Mouse (Mus musculus): ENCODE results near the gene Rbbp6. TPM values are rescaled to one million over a fixed set of nuclear protein-coding genes. Genes with fewer than 3 reads are reported as not detected.

Rbbp6 gene
- polyA plus RNA-seq, 1 experiment from 2014 or later: 23.2 TPM

- H3K9ac ChIP-seq (replicated peaks): no peak overlapping the region
- WGBS: 77% methylated on average over 1 of the region's 1 CpGs
These were observed 14.0 kb downstream of the Rbbp6 start for GRCm38 (mm10) chr7:122979514-122979913.

GRCm38 (mm10) chr7:122998189-122998588, 32.7 kb downstream of the Rbbp6 start:
- Histone ChIP-seq H3K27ac (replicated peaks) (no peak overlapping the region), H3K36me3 (peaks cover 75% of the 10 kb centered on the region), H3K4me1 (no peaks in the 10 kb centered on the region), H3K9me3 (replicated peaks) (no peaks in the 10 kb centered on the region), H3K4me3 (replicated peaks) (no peak overlapping the region), H3K4me2 (no peak overlapping the region), H3K27me3 (replicated peaks) (no peaks in the 10 kb centered on the region), H3K9ac (replicated peaks) (no peak overlapping the region)
- WGBS: 84% methylated on average over 3 of the region's 3 CpGs
- ATAC-seq (ENCODE audit: low FRiP score): no peak

More at GRCm38 (mm10) chr7:122979514-122979913, 14.0 kb downstream of the Rbbp6 start:
- no peaks in the 10 kb centered on the region for H3K27me3 ChIP-seq (replicated peaks)
- peaks cover 4% of the 10 kb centered on the region; the same call in 1 of the 2 replicates for H3K4me1 ChIP-seq
- H3K4me2 ChIP-seq: no peak overlapping the region
- peaks cover 13% of the 10 kb centered on the region for H3K36me3 ChIP-seq
- H3K9me3 ChIP-seq (replicated peaks): no peaks in the 10 kb centered on the region
- no peak overlapping the region for H3K4me3 ChIP-seq (replicated peaks)
- H3K27ac ChIP-seq (replicated peaks): no peak overlapping the region
- ATAC-seq (ENCODE audit: low FRiP score): no peak

GRCm38 (mm10) chr7:122999871-123000396, 34.4 kb downstream of the Rbbp6 start:
- Histone ChIP-seq H3K4me1 (no peaks in the 10 kb centered on the region), H3K9me3 (replicated peaks) (no peaks in the 10 kb centered on the region), H3K27me3 (replicated peaks) (no peaks in the 10 kb centered on the region), H3K4me3 (replicated peaks) (no peak overlapping the region), H3K36me3 (peaks cover 78% of the 10 kb centered on the region), H3K27ac (replicated peaks) (no peak overlapping the region), H3K9ac (replicated peaks) (no peak overlapping the region), H3K4me2 (no peak overlapping the region)
- whole genome bisulfite sequencing: 92% methylated on average over 11 of the region's 11 CpGs
- no peak for ATAC-seq (ENCODE audit: low FRiP score)

- WGBS: 96% methylated on average over 16 of the region's 16 CpGs
- no peaks in the 10 kb centered on the region for H3K27me3 ChIP-seq (replicated peaks)
- no peak for ATAC-seq (ENCODE audit: low FRiP score)
- no peak overlapping the region for H3K4me3 ChIP-seq (replicated peaks)
- no peak overlapping the region for H3K9ac ChIP-seq (replicated peaks)
- no peak overlapping the region for H3K27ac ChIP-seq (replicated peaks)
- no peaks in the 10 kb centered on the region for H3K9me3 ChIP-seq (replicated peaks)
- H3K36me3 ChIP-seq: peaks cover 75% of the 10 kb centered on the region
- H3K4me1 ChIP-seq: no peaks in the 10 kb centered on the region
- no peak overlapping the region for H3K4me2 ChIP-seq
These were observed 35.3 kb downstream of the Rbbp6 start for GRCm38 (mm10) chr7:123000796-123001195.

GRCm38 (mm10) chr7:123001341-123002027, 36.0 kb downstream of the Rbbp6 start:
- no peaks in the 10 kb centered on the region for H3K4me1 ChIP-seq
- ATAC-seq (ENCODE audit: low FRiP score): no peak
- H3K27ac ChIP-seq (replicated peaks): 0 out of 2 replicates have a peak overlapping the region, but pooled peaks have one; percentile 0
- H3K4me2 ChIP-seq: no peak overlapping the region
- no peak overlapping the region for H3K4me3 ChIP-seq (replicated peaks)
- no peak overlapping the region for H3K9ac ChIP-seq (replicated peaks)
- H3K27me3 ChIP-seq (replicated peaks): no peaks in the 10 kb centered on the region
- 76% methylated on average over 20 of the region's 20 CpGs for WGBS
- H3K9me3 ChIP-seq (replicated peaks): no peaks in the 10 kb centered on the region
- peaks cover 70% of the 10 kb centered on the region for H3K36me3 ChIP-seq

DNA sequence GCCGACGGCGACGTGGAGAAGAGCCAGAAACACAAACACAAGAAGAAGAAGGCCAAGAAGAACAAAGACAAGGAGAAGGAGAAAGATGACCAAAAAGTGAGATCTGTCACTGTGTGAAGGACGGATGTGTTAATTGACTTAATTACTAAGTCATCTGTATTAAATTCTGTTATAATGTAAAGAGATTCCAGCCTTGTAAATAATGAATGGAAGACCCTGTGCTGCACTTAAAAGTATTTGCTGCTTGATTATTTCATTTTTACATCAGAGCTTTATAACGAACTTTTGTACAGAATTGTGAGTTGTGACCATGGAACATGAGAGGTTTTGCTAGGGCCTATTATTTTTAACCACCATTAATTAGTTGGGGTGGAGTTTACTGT, 36.5 kb downstream of the Rbbp6 start:
- H3K9me3 ChIP-seq (replicated peaks): no peaks in the 10 kb centered on the region
- no peaks in the 10 kb centered on the region for H3K4me1 ChIP-seq
- H3K4me3 ChIP-seq (replicated peaks): no peak overlapping the region
- no peaks in the 10 kb centered on the region for H3K27me3 ChIP-seq (replicated peaks)
- H3K4me2 ChIP-seq: no peak overlapping the region
- H3K36me3 ChIP-seq: peaks cover 65% of the 10 kb centered on the region
- H3K27ac ChIP-seq (replicated peaks): 0 out of 2 replicates have a peak overlapping the region, but pooled peaks have one; percentile 0
- H3K9ac ChIP-seq (replicated peaks): no peak overlapping the region
- WGBS: 93% methylated on average over 6 of the region's 6 CpGs
- no peak for ATAC-seq (ENCODE audit: low FRiP score)

- ATAC-seq (ENCODE audit: low FRiP score): no peak
- Histone ChIP-seq H3K4me2 (no peak overlapping the region), H3K27me3 (replicated peaks) (no peaks in the 10 kb centered on the region), H3K4me3 (replicated peaks) (no peak overlapping the region), H3K36me3 (peaks cover 63% of the 10 kb centered on the region), H3K27ac (replicated peaks) (no peak overlapping the region), H3K9me3 (replicated peaks) (no peaks in the 10 kb centered on the region), H3K9ac (replicated peaks) (no peak overlapping the region), H3K4me1 (no peaks in the 10 kb centered on the region)
- WGBS: 94% methylated on average over 4 of the region's 4 CpGs
These were observed 37.7 kb downstream of the Rbbp6 start for GRCm38 (mm10) chr7:123003207-123003606.

DNA sequence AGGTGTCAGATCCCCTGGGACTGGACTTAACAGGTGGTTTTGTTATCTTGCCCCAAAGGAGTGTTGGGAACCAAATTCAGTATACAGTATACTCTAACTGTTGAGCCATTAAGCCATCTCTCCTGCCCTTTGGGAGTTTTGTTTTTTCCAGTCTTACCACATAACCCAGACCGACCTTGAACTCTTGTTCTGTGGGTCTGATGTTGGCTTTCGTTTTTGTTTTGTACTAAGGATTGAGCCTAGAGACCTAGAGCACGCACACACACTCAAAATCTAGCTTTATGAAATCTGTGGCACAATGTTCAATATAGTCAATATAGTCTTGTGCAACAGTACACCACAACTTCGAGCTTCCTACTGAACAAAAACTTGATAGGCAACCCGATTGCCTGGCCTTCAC, 39.0 kb downstream of the Rbbp6 start:
- H3K9me3 ChIP-seq (replicated peaks): no peaks in the 10 kb centered on the region
- H3K27ac ChIP-seq (replicated peaks): no peak overlapping the region
- no peak for ATAC-seq (ENCODE audit: low FRiP score)
- peaks cover 51% of the 10 kb centered on the region for H3K36me3 ChIP-seq
- no peak overlapping the region for H3K4me3 ChIP-seq (replicated peaks)
- WGBS: 98% methylated on average over 5 of the region's 5 CpGs
- no peak overlapping the region for H3K4me2 ChIP-seq
- H3K27me3 ChIP-seq (replicated peaks): no peaks in the 10 kb centered on the region
- no peaks in the 10 kb centered on the region for H3K4me1 ChIP-seq
- H3K9ac ChIP-seq (replicated peaks): no peak overlapping the region

- no peaks in the 10 kb centered on the region for H3K9me3 ChIP-seq (replicated peaks)
- H3K4me1 ChIP-seq: no peaks in the 10 kb centered on the region
- no peaks in the 10 kb centered on the region for H3K27me3 ChIP-seq (replicated peaks)
- WGBS: 76% methylated on average over 2 of the region's 2 CpGs
- H3K9ac ChIP-seq (replicated peaks): no peak overlapping the region
- no peak overlapping the region for H3K4me3 ChIP-seq (replicated peaks)
- ATAC-seq (ENCODE audit: low FRiP score): no peak
- H3K4me2 ChIP-seq: no peak overlapping the region
- H3K27ac ChIP-seq (replicated peaks): no peak overlapping the region
- H3K36me3 ChIP-seq: peaks cover 36% of the 10 kb centered on the region
These were observed 40.8 kb downstream of the Rbbp6 start for GRCm38 (mm10) chr7:123006251-123006650.

DNA sequence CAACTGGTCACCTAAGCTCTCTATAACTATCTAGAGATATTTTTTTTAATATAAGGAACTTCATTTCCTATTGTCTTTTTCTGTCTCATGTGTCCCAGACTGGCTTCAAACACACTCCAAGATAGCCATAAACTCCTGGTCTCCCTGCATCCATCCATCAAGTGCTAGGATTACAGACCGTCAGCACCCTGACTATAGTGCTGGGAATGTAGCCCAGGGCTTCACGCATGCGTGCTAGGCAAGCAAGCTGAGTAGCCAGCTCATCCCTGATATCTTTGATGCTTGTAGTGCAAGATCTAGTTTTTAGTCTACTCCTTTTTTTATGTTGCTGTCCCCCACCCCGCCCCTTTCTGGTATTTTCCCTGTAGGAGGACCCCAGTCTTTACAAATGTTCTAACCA, 42.3 kb downstream of the Rbbp6 start:
- Histone ChIP-seq H3K4me1 (no peaks in the 10 kb centered on the region), H3K4me2 (no peak overlapping the region), H3K9ac (replicated peaks) (no peak overlapping the region), H3K27me3 (replicated peaks) (no peaks in the 10 kb centered on the region), H3K36me3 (peaks cover 26% of the 10 kb centered on the region), H3K27ac (replicated peaks) (no peak overlapping the region), H3K4me3 (replicated peaks) (no peak overlapping the region), H3K9me3 (replicated peaks) (no peaks in the 10 kb centered on the region)
- 67% methylated on average over 4 of the region's 4 CpGs for WGBS
- ATAC-seq (ENCODE audit: low FRiP score): no peak

DNA sequence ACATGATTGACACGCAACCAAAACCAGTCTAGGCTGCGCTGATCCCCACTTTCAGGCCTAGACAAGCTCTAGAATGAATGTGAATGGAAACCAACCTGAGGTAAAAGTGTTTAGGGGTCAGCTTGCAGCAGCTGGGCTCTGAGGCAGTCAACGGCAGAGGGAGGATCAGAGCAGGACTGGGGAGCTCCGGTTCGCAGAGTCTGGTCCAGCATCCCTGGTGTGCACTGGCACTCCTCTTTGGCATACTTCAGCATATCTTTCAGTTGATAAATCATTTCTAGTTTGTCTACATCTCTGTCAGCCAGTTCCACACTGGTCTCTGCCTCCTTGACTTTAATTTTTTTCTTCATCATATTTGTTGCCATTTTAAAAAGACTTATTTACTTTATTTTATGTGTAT, 48.0 kb downstream of the Rbbp6 start:
- WGBS: 86% methylated on average over 5 of the region's 5 CpGs
- H3K4me1 ChIP-seq: no peaks in the 10 kb centered on the region
- no peak for ATAC-seq (ENCODE audit: low FRiP score)
- no peaks in the 10 kb centered on the region for H3K36me3 ChIP-seq
- no peaks in the 10 kb centered on the region for H3K27me3 ChIP-seq (replicated peaks)
- no peak overlapping the region for H3K4me2 ChIP-seq
- no peak overlapping the region for H3K9ac ChIP-seq (replicated peaks)
- no peaks in the 10 kb centered on the region for H3K9me3 ChIP-seq (replicated peaks)
- no peak overlapping the region for H3K4me3 ChIP-seq (replicated peaks)
- H3K27ac ChIP-seq (replicated peaks): no peak overlapping the region

DNA sequence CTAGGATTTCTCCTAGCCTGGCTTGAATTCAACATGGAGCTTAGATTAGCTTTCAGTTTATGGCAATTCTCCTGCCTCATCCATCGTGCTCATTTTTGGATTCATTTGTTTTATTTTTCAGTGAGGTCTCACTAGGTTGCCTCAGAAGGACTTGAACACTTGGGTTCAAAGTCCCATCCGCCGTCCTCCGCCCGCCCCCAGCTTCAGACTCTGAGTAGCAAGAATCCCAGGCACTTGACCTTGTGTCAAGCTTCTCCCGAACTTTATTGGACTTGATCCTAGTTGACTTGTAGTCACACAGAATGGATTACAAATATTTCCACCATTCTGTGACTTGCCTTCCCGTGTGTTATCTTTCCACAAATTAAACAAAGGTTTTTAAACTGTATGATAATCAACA, 49.2 kb downstream of the Rbbp6 start:
- 86% methylated on average over 7 of the region's 7 CpGs for WGBS
- H3K4me1 ChIP-seq: no peaks in the 10 kb centered on the region
- H3K9me3 ChIP-seq (replicated peaks): no peaks in the 10 kb centered on the region
- H3K36me3 ChIP-seq: no peaks in the 10 kb centered on the region
- H3K27me3 ChIP-seq (replicated peaks): no peaks in the 10 kb centered on the region
- no peak overlapping the region for H3K27ac ChIP-seq (replicated peaks)
- ATAC-seq (ENCODE audit: low FRiP score): no peak
- H3K4me3 ChIP-seq (replicated peaks): no peak overlapping the region
- no peak overlapping the region for H3K4me2 ChIP-seq
- H3K9ac ChIP-seq (replicated peaks): no peak overlapping the region
